Mouse (Mus musculus): Measurements from ENCODE around the gene Ptprt. TPM values are rescaled to one million over a fixed set of nuclear protein-coding genes. Genes with fewer than 3 reads are reported as not detected.

The Ptprt gene
- polyA plus RNA-seq (2015; fragmentation: Nextera tagmentation; extraction: Ambion mirVana), result 14.8 and 15.0 TPM in 2 replicates

- Histone ChIP-seq H3K9me3 (no peaks in the 10 kb centered on the region), H3K27me3 (replicated peaks) (peaks cover 14% of the 10 kb centered on the region; the same call in 1 of the 2 replicates), H3K27ac (peak within 1 kb of the TSS; percentile 78), H3K4me1 (peaks cover 43% of the 10 kb centered on the region), H3K4me2 (peak within 1 kb of the TSS; percentile 99), H3K4me3 (peak within 1 kb of the TSS; percentile 80), H3K9ac (peak within 1 kb of the TSS; percentile 73), H3K36me3 (replicated peaks) (no peaks in the 10 kb centered on the region)
- peak; percentile 74 for ATAC-seq (replicated peaks)
- under 1% methylated on average over 48 of the region's 73 CpGs for WGBS
Observed at GRCm38 (mm10) chr2:162660941-162661386, at the start of gene Ptprt. Gene Ptprt, minus strand, starts transcription at chr2:162661147.

- Histone ChIP-seq H3K4me2 (no peak overlapping the region), H3K9me3 (no peaks in the 10 kb centered on the region), H3K27ac (no peak overlapping the region), H3K4me3 (no peak overlapping the region), H3K27me3 (replicated peaks) (no peaks in the 10 kb centered on the region), H3K36me3 (replicated peaks) (no peaks in the 10 kb centered on the region), H3K4me1 (no peaks in the 10 kb centered on the region), H3K9ac (no peak overlapping the region)
- no peak for ATAC-seq (replicated peaks)
- 81% methylated on average over 2 of the region's 2 CpGs for WGBS
Observed at GRCm38 (mm10) chr2:162710443-162710842, 49.5 kb upstream of the Ptprt start.

- no peak for ATAC-seq (replicated peaks)
- Histone ChIP-seq H3K36me3 (replicated peaks) (no peaks in the 10 kb centered on the region), H3K4me2 (no peak overlapping the region), H3K27ac (0 out of 2 replicates have a peak overlapping the region, but pooled peaks have one; percentile 2), H3K9me3 (no peaks in the 10 kb centered on the region), H3K4me1 (peaks cover 10% of the 10 kb centered on the region), H3K9ac (no peak overlapping the region), H3K27me3 (replicated peaks) (no peaks in the 10 kb centered on the region; the same call in 1 of the 2 replicates), H3K4me3 (no peak overlapping the region)
- 50% methylated on average over 3 of the region's 3 CpGs for WGBS
Observed at GRCm38 (mm10) chr2:162699691-162700090, 38.7 kb upstream of the Ptprt start.

- ATAC-seq (replicated peaks), result no peak
- no peaks in the 10 kb centered on the region for H3K9me3 ChIP-seq
- no peak overlapping the region for H3K4me3 ChIP-seq
- no peak overlapping the region for H3K9ac ChIP-seq
- H3K4me2 ChIP-seq, result no peak overlapping the region
- no peaks in the 10 kb centered on the region for H3K36me3 ChIP-seq (replicated peaks)
- H3K4me1 ChIP-seq, result peaks cover 10% of the 10 kb centered on the region
- H3K27ac ChIP-seq, result no peak overlapping the region
- no peaks in the 10 kb centered on the region; the same call in 1 of the 2 replicates for H3K27me3 ChIP-seq (replicated peaks)
Observed at GRCm38 (mm10) chr2:162699036-162699435, 38.1 kb upstream of the Ptprt start.

GRCm38 (mm10) chr2:162698068-162698467 is 37.1 kb upstream of the Ptprt start:
- Histone ChIP-seq H3K4me2 (no peak overlapping the region), H3K27ac (no peak overlapping the region), H3K27me3 (replicated peaks) (no peaks in the 10 kb centered on the region; the same call in 1 of the 2 replicates), H3K4me1 (peaks cover 10% of the 10 kb centered on the region), H3K4me3 (no peak overlapping the region), H3K9me3 (no peaks in the 10 kb centered on the region), H3K9ac (no peak overlapping the region), H3K36me3 (replicated peaks) (no peaks in the 10 kb centered on the region)
- WGBS, result 40% methylated on average over 8 of the region's 8 CpGs
- ATAC-seq (replicated peaks), result no peak

GRCm38 (mm10) chr2:162697151-162697550 is 36.2 kb upstream of the Ptprt start:
- no peak for ATAC-seq (replicated peaks)
- Histone ChIP-seq H3K4me3 (no peak overlapping the region), H3K9ac (no peak overlapping the region), H3K36me3 (replicated peaks) (no peaks in the 10 kb centered on the region), H3K9me3 (no peaks in the 10 kb centered on the region), H3K27me3 (replicated peaks) (no peaks in the 10 kb centered on the region; the same call in 1 of the 2 replicates), H3K4me2 (no peak overlapping the region), H3K4me1 (peaks cover 10% of the 10 kb centered on the region), H3K27ac (no peak overlapping the region)
- WGBS, result 71% methylated on average over 10 of the region's 10 CpGs

GRCm38 (mm10) chr2:162692143-162692542 is 31.2 kb upstream of the Ptprt start:
- ATAC-seq (replicated peaks), result no peak
- H3K4me3 ChIP-seq, result no peak overlapping the region
- no peak overlapping the region for H3K9ac ChIP-seq
- no peak overlapping the region for H3K27ac ChIP-seq
- no peak overlapping the region for H3K4me2 ChIP-seq
- H3K36me3 ChIP-seq (replicated peaks), result no peaks in the 10 kb centered on the region
- no peaks in the 10 kb centered on the region for H3K4me1 ChIP-seq
- H3K9me3 ChIP-seq, result no peaks in the 10 kb centered on the region
- 92% methylated on average over 12 of the region's 12 CpGs for WGBS
- H3K27me3 ChIP-seq (replicated peaks), result no peaks in the 10 kb centered on the region; the same call in 1 of the 2 replicates

- no peak for ATAC-seq (replicated peaks)
- H3K9me3 ChIP-seq, result no peaks in the 10 kb centered on the region
- no peaks in the 10 kb centered on the region for H3K4me1 ChIP-seq
- no peak overlapping the region for H3K4me2 ChIP-seq
- H3K36me3 ChIP-seq (replicated peaks), result no peaks in the 10 kb centered on the region
- no peak overlapping the region for H3K4me3 ChIP-seq
- 14% methylated on average over 6 of the region's 6 CpGs for WGBS
- no peak overlapping the region for H3K9ac ChIP-seq
- no peaks in the 10 kb centered on the region for H3K27me3 ChIP-seq (replicated peaks)
- no peak overlapping the region for H3K27ac ChIP-seq
Observed at GRCm38 (mm10) chr2:162682674-162683073, 21.7 kb upstream of the Ptprt start.

GRCm38 (mm10) chr2:162662431-162662970 is 1.6 kb upstream of the Ptprt start:
- H3K36me3 ChIP-seq (replicated peaks), result no peaks in the 10 kb centered on the region
- peak overlapping the region; percentile 99 for H3K4me2 ChIP-seq
- H3K27ac ChIP-seq, result no peak overlapping the region
- H3K27me3 ChIP-seq (replicated peaks), result peaks cover 14% of the 10 kb centered on the region; the same call in 1 of the 2 replicates
- ATAC-seq (replicated peaks), result no peak
- H3K9ac ChIP-seq, result peak overlapping the region; percentile 73; the same call in 1 of the 2 replicates
- H3K4me3 ChIP-seq, result peak overlapping the region; percentile 80
- H3K9me3 ChIP-seq, result no peaks in the 10 kb centered on the region
- H3K4me1 ChIP-seq, result peaks cover 34% of the 10 kb centered on the region
- 43% methylated on average over 1 of the region's 1 CpGs for WGBS

GRCm38 (mm10) chr2:162661733-162662132 is 786 bp upstream of the Ptprt start:
- Histone ChIP-seq H3K4me2 (peak overlapping the region; percentile 99), H3K9me3 (no peaks in the 10 kb centered on the region), H3K27me3 (replicated peaks) (peaks cover 14% of the 10 kb centered on the region; the same call in 1 of the 2 replicates), H3K4me1 (peaks cover 42% of the 10 kb centered on the region), H3K27ac (peak overlapping the region; percentile 78; the same call in 1 of the 2 replicates), H3K9ac (peak overlapping the region; percentile 73; the same call in 1 of the 2 replicates), H3K4me3 (peak overlapping the region; percentile 80), H3K36me3 (replicated peaks) (no peaks in the 10 kb centered on the region)
- WGBS, result 14% methylated on average over 4 of the region's 4 CpGs
- ATAC-seq (replicated peaks), result peak; percentile 23; the same call in 1 of the 2 replicates

GRCm38 (mm10) chr2:162660231-162660940 is 561 bp downstream of the Ptprt start:
- Histone ChIP-seq H3K9ac (peak overlapping the region; percentile 73), H3K27me3 (replicated peaks) (peaks cover 14% of the 10 kb centered on the region; the same call in 1 of the 2 replicates), H3K27ac (peak overlapping the region; percentile 78), H3K36me3 (replicated peaks) (no peaks in the 10 kb centered on the region), H3K4me3 (peak overlapping the region; percentile 80), H3K4me1 (peaks cover 43% of the 10 kb centered on the region), H3K4me2 (peak overlapping the region; percentile 99), H3K9me3 (no peaks in the 10 kb centered on the region)
- ATAC-seq (replicated peaks), result no peak; the same call in 1 of the 2 replicates
- WGBS, result under 1% methylated on average over 53 of the region's 57 CpGs

GRCm38 (mm10) chr2:162658997-162659396 is 1.9 kb downstream of the Ptprt start:
- peak overlapping the region; percentile 78 for H3K27ac ChIP-seq
- H3K4me1 ChIP-seq, result peaks cover 43% of the 10 kb centered on the region
- WGBS, result under 1% methylated on average over 18 of the region's 18 CpGs

More at GRCm38 (mm10) chr2:162658997-162659396, 1.9 kb downstream of the Ptprt start:
- Histone ChIP-seq H3K9me3 (no peaks in the 10 kb centered on the region), H3K4me2 (peak overlapping the region; percentile 99), H3K27me3 (replicated peaks) (peaks cover 14% of the 10 kb centered on the region; the same call in 1 of the 2 replicates), H3K36me3 (replicated peaks) (no peaks in the 10 kb centered on the region), H3K9ac (peak overlapping the region; percentile 73; the same call in 1 of the 2 replicates), H3K4me3 (peak overlapping the region; percentile 80)
- ATAC-seq (replicated peaks), result no peak
